Mouse (Mus musculus) kidney, adult 2 months (tissue): ENCODE measurements around the gene Tmem213. TPM values are rescaled to one million over a fixed set of nuclear protein-coding genes. Genes with fewer than 3 reads are reported as not detected.

Experiments used
- DNase-seq: peaks from one replicate; pipeline ENCODE4 v3.0.0; 2021
- H3K27ac ChIP-seq: fragments of 200-500 bp; 2 replicates; pipeline ENCODE4 v1.5.1; 2012; ENCODE audit warnings: low read depth, low read length, control low read depth, inconsistent platforms; ENCODE audit not compliant: insufficient read depth
- H3K27me3 ChIP-seq: fragments of 200-500 bp; replicated peaks from 2 replicates; pipeline ENCODE4 v1.6.1; 2012; ENCODE audit warnings: mild to moderate bottlenecking, moderate library complexity, low read length, inconsistent platforms; ENCODE audit not compliant: control insufficient read depth, insufficient read depth
- H3K36me3 ChIP-seq: fragments of 200-500 bp; 2 replicates; pipeline ENCODE4 v1.6.1; 2012; ENCODE audit warnings: mild to moderate bottlenecking, moderate library complexity, low read length, inconsistent platforms; ENCODE audit not compliant: control insufficient read depth, insufficient read depth
- H3K4me1 ChIP-seq: fragments of 200-500 bp; 2 replicates; pipeline ENCODE4 v1.6.1; 2011; ENCODE audit warnings: low read length; ENCODE audit not compliant: control insufficient read depth, insufficient read depth
- H3K4me3 ChIP-seq: fragments of 200-500 bp; 2 replicates; pipeline ENCODE4 v1.5.1; 2011; ENCODE audit warnings: mild to moderate bottlenecking, low read depth, low read length, control low read depth; ENCODE audit not compliant: insufficient read depth
- CTCF ChIP-seq: fragments of 200-500 bp; conservative IDR thresholded peaks from 2 replicates; pipeline ENCODE4 v1.5.1; 2011; ENCODE audit warnings: low read depth, mild to moderate bottlenecking, control low read depth, low read length, moderate library complexity, mixed read lengths; ENCODE audit not compliant: insufficient read depth, insufficient read length
- POLR2A ChIP-seq: fragments of 200-500 bp; IDR thresholded peaks from one replicate; pipeline ENCODE4 v1.6.1; 2011; ENCODE audit warnings: low read depth, low read length, control low read depth
- WGBS: fragments of 180-500 bp; shearing (Covaris S2); methylation state at CpG from one replicate; pipeline ENCODE4 v1.1.7; 2018; 5-methylcytosine and 5-hydroxymethylcytosine counted together
- polyA plus RNA-seq: library from polyadenylated mRNA; depleted of rRNA; stranded (reverse); fragments of >200 nt; gene quantifications from 2 replicates; pipeline ENCODE4 v1.2.3, GENCODE M21; 2012

The Tmem213 gene
- polyA plus RNA-seq, 1 experiment = 279 TPM

DNA sequence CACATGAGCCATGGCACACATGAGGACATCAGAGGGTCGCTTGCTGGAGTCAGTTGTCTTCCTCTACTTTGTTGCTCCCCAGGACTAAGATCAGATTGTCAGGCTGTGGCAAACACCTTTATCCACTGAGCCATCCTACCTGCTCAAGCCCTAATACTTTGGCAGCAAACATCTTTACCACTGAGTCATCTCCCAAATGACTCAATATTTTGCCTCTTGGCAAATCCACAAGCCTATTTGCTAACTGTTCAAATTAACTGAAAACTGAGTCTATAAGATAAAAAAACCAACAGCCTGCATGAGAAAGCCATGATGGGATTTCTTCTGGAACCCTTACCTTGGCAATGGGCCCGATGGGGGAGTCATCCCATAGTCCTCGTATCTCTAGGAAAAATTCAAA is 30.0 kb downstream of the Tmem213 start:
- no peak overlapping the region for H3K27ac ChIP-seq
- no peak for TF ChIP-seq CTCF
- no peak for TF ChIP-seq POLR2A
- H3K36me3 ChIP-seq = no peaks in the 10 kb centered on the region
- H3K4me1 ChIP-seq = peaks cover 17% of the 10 kb centered on the region
- H3K4me3 ChIP-seq = no peak overlapping the region
- H3K27me3 ChIP-seq = no peaks in the 10 kb centered on the region
- WGBS = 93% methylated on average over 3 of the region's 3 CpGs
- no peak for DNase-seq

DNA sequence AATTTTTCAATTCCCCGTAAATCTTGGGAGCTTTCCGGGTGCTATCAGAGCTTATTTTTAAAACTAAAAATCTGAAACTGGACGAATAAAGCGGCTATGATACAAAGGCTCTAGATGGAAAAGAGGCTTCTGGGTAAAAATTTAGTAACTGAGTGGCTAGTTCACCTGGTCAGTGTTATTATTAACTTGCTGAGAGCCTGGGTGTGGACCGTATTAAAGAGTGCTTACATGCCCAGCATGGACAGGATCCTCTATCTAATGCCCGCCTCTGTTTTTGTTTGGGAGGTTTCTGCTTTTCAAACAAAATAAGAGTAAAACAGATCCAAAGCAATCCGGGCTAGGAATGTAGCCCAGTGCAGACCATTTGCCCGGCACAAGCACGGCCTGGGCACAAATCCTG is 31.3 kb downstream of the Tmem213 start:
- H3K4me1 ChIP-seq = peaks cover 24% of the 10 kb centered on the region
- TF ChIP-seq POLR2A (no peak), CTCF (no peak)
- 55% methylated on average over 9 of the region's 9 CpGs for WGBS
- DNase-seq = peak; percentile 79
- H3K4me3 ChIP-seq = no peak overlapping the region
- no peaks in the 10 kb centered on the region for H3K27me3 ChIP-seq
- no peak overlapping the region for H3K27ac ChIP-seq
- no peaks in the 10 kb centered on the region for H3K36me3 ChIP-seq

DNA sequence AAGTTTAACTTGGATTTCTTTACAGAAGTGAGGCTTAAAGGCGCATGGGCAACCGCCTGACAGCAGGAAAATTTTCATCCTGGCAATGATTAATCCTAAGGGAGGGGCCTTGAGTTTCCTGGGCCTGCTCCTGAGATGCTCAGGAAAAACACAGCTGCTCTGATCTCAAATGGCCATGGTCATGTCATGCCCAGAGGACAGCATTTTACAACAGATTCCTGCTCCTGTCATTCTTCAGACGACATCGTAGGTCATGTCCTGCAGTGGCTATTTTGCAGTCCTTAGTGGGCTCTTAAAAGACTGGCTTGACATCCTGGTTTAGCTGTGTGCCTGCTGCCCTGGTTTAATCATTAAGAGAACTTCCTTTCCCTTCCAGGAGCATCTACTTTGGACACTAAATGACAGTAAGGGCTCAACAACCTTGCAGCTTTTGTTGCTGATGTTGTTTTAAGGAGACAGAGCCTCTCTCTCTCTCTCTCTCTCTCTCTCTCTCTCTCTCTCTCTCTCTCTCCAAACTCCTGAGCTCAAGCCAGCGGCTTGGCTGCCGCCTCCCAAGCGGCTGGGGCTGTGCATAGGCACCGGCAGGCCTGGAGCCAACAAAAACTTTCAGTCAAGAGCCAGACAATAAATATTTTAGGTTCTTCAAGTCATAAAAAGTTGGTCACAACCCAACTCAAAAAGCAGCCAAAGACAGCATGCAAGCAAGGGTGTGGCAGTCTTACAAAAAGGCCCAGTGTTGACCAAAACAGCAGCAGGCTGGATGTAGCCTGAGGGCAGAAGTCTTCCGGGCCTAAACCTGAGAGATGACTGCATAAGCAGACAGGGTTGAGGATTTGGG is 35.3 kb downstream of the Tmem213 start:
- no peak for TF ChIP-seq CTCF
- no peak for TF ChIP-seq POLR2A
- Histone ChIP-seq H3K36me3 (no peaks in the 10 kb centered on the region), H3K27me3 (no peaks in the 10 kb centered on the region), H3K4me1 (peaks cover 25% of the 10 kb centered on the region), H3K4me3 (no peak overlapping the region), H3K27ac (peak overlapping the region; percentile 82)
- peak; percentile 90 for DNase-seq
- WGBS = 4% methylated on average over 9 of the region's 9 CpGs

DNA sequence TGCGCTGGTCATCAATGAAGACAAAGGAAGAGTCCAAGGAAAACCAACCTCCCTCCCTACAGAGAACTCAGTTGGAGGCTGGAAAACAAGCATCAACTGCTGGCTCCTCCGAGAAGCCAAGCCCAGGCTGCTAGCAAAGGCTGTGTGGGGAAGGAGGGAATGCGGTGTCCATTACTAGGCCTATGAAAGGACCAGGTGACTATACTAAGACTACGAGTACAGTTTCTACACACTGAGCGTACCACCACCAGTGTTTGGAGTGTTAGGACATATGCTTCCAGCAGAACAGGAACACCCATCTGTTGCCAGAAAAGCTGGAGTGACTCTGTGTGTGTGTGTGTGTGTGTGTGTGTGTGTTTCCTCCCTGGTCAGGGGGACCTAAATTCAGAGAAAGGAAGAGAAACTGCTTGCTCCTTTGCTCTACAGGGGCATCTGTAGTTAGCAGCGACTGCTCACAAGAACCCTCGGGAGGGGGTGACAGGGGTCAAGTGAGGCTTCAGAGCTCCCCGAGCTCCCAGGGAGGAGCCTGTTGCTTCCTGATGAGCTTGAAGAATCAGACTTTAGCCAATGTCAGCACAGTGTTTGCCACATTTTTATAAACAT is 36.5 kb downstream of the Tmem213 start:
- WGBS = 52% methylated on average over 8 of the region's 8 CpGs
- Histone ChIP-seq H3K27me3 (no peaks in the 10 kb centered on the region), H3K4me1 (peaks cover 25% of the 10 kb centered on the region), H3K36me3 (no peaks in the 10 kb centered on the region), H3K27ac (peak overlapping the region; percentile 82), H3K4me3 (no peak overlapping the region; the same call in 1 of the 2 replicates)
- TF ChIP-seq CTCF (no peak), POLR2A (no peak)
- peak; percentile 77 for DNase-seq

DNA sequence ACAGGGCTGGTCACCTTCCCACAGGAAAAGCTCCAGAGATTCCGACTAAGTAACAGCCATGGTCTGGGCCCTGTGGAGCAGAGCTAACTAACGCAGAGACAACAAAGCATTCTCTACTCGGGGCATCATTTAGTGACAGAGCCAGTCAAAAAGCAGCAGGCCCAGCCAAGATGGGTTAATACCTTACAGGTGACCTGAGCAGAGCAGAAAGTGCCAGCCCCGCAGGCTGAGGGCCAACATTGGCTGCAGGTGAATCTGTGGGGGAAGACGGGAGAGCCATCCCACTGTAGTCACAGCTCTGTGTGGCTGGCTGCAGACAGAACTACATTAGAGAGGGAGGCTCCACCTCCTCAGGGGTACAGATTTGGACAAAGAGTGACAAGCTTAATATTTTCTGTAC is 38.2 kb downstream of the Tmem213 start:
- peak overlapping the region; percentile 47; the same call in 1 of the 2 replicates for H3K27ac ChIP-seq
- H3K4me1 ChIP-seq = peaks cover 23% of the 10 kb centered on the region
- H3K4me3 ChIP-seq = peak overlapping the region; percentile 57
- DNase-seq = peak; percentile 83
- H3K36me3 ChIP-seq = no peaks in the 10 kb centered on the region
- 52% methylated on average over 5 of the region's 5 CpGs for WGBS
- no peaks in the 10 kb centered on the region for H3K27me3 ChIP-seq
- TF ChIP-seq POLR2A = no peak
- no peak for TF ChIP-seq CTCF

DNA sequence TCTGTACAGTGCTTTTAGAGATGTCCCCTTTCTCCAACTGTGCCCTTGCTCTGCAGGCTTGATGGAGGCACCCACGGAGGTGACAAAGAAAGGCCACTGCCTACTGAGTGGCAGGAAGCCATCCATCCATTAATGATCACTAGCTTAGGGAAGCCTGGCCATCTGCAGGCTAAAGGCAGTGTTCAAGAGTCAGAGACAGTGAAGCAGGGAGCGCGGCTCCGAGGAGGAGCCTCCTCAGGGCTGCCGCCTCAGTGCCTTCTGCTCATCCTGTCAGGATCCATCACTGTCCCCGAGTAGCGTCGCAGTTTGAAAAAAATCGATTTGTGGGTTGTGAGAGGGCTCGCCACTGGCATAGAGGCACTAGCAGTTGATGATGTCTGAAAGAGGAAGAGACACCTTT is 39.6 kb downstream of the Tmem213 start:
- H3K27me3 ChIP-seq = no peaks in the 10 kb centered on the region
- DNase-seq = no peak
- H3K4me3 ChIP-seq = no peak overlapping the region
- no peak overlapping the region for H3K27ac ChIP-seq
- no peaks in the 10 kb centered on the region for H3K36me3 ChIP-seq
- TF ChIP-seq POLR2A (no peak), CTCF (no peak)
- WGBS = 91% methylated on average over 10 of the region's 10 CpGs
- H3K4me1 ChIP-seq = peaks cover 16% of the 10 kb centered on the region

DNA sequence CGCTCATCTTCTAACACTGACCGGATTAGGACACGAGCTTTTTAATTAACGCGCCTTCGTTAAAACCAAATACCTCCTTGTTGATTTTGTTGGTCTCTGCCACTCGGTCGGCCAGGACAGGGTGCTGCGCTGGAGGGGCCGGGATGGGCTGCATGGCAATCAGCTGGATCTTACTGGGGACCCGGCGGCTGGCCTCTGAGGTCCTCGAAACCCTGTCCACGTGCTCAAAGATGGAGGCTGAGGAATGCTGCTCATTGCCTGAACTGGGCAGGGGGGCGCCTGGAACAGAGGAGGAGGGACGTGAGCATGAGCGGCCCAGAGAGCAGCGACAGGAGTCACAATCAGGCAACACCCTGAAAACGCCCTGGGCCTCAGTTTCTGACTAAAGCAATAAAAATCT is 40.4 kb downstream of the Tmem213 start:
- Histone ChIP-seq H3K4me1 (peaks cover 9% of the 10 kb centered on the region; the same call in 1 of the 2 replicates), H3K27me3 (no peaks in the 10 kb centered on the region), H3K27ac (no peak overlapping the region), H3K36me3 (no peaks in the 10 kb centered on the region), H3K4me3 (no peak overlapping the region)
- DNase-seq = no peak
- WGBS = 95% methylated on average over 19 of the region's 19 CpGs
- TF ChIP-seq POLR2A = no peak
- no peak for TF ChIP-seq CTCF
